Mouse (Mus musculus) neural tube, embryonic 13.5 days (tissue): ENCODE results near the gene Fam83e. TPM values are rescaled to one million over a fixed set of nuclear protein-coding genes. Genes with fewer than 3 reads are reported as not detected.

ENCODE experiments used
- polyA plus RNA-seq: library from polyadenylated mRNA; unstranded; fragments of >200 nt; fragmentation: Nextera tagmentation; extraction: Ambion mirVana; gene quantifications from 2 replicates; pipeline ENCODE4 v1.2.1, GENCODE M21; 2015

The Fam83e gene
- polyA plus RNA-seq, 1 experiment from 2014 or later, result 0.39 TPM

Other genes with a start within 250 kb of the Fam83e start
- gene Tulp2, start 239.3 kb upstream of the Fam83e start, polyA plus RNA-seq, result 0.13 and 0.29 TPM in 2 replicates
- not detected in 2 replicates for gene Gm45808, start 234.4 kb upstream of the Fam83e start, polyA plus RNA-seq
- 3.2 and 3.4 TPM in 2 replicates for gene Dhdh, start 232.4 kb upstream of the Fam83e start, polyA plus RNA-seq
- 116 and 121 TPM in 2 replicates for gene Nucb1, start 210.8 kb upstream of the Fam83e start, polyA plus RNA-seq
- 17.2 and 20.9 TPM in 2 replicates for gene Ppp1r15a, start 194.9 kb upstream of the Fam83e start, polyA plus RNA-seq
- gene Plekha4, start 194.9 kb upstream of the Fam83e start, polyA plus RNA-seq, result 4.1 and 7.9 TPM in 2 replicates
- gene Hsd17b14, start 166.3 kb upstream of the Fam83e start, polyA plus RNA-seq, result 0.52 and 1.7 TPM in 2 replicates
- gene Bcat2, start 151.1 kb upstream of the Fam83e start, polyA plus RNA-seq, result 24.0 and 24.1 TPM in 2 replicates
- not detected in 2 replicates for gene Fgf21, start 105.7 kb upstream of the Fam83e start, polyA plus RNA-seq
- not detected in 2 replicates for gene Fut1, start 103.9 kb upstream of the Fam83e start, polyA plus RNA-seq
- 0.10 TPM in 1 of 2 replicates, not detected in the other for gene Izumo1, start 99.4 kb upstream of the Fam83e start, polyA plus RNA-seq
- 13.1 TPM in 2 replicates for gene Rasip1, start 93.7 kb upstream of the Fam83e start, polyA plus RNA-seq
- gene Mamstr, start 81.2 kb upstream of the Fam83e start, polyA plus RNA-seq, result 3.1 and 3.4 TPM in 2 replicates
- 0.15 TPM in 1 of 2 replicates, not detected in the other for gene Fut2, start 54.8 kb upstream of the Fam83e start, polyA plus RNA-seq
- gene Ntn5, start 37.2 kb upstream of the Fam83e start, polyA plus RNA-seq, result 1.9 and 2.6 TPM in 2 replicates
- 0.52 and 0.93 TPM in 2 replicates for gene Sec1, start 26.8 kb upstream of the Fam83e start, polyA plus RNA-seq
- 44.5 and 46.0 TPM in 2 replicates for gene Car11, start 21.4 kb upstream of the Fam83e start, polyA plus RNA-seq
- 3.1 and 4.1 TPM in 2 replicates for gene Dbp, start 16.1 kb upstream of the Fam83e start, polyA plus RNA-seq
- gene Rpl18, start 5.8 kb upstream of the Fam83e start, polyA plus RNA-seq, result 570 and 614 TPM in 2 replicates
- gene Sphk2, start 3.2 kb upstream of the Fam83e start, polyA plus RNA-seq, result 25.1 and 26.3 TPM in 2 replicates
- gene Spaca4, start 4.6 kb downstream of the Fam83e start, polyA plus RNA-seq, result not detected in 2 replicates
- gene Lmtk3, start 62.5 kb downstream of the Fam83e start, polyA plus RNA-seq, result 17.2 and 17.4 TPM in 2 replicates
- 4.9 and 5.2 TPM in 2 replicates for gene Sult2b1, start 63.5 kb downstream of the Fam83e start, polyA plus RNA-seq
- gene Cyth2, start 93.4 kb downstream of the Fam83e start, polyA plus RNA-seq, result 292 and 303 TPM in 2 replicates
- gene Kcnj14, start 103.6 kb downstream of the Fam83e start, polyA plus RNA-seq, result 0.85 and 0.93 TPM in 2 replicates
- 34.6 and 37.2 TPM in 2 replicates for gene Grwd1, start 109.7 kb downstream of the Fam83e start, polyA plus RNA-seq
- 41.9 and 44.6 TPM in 2 replicates for gene Kdelr1, start 151.6 kb downstream of the Fam83e start, polyA plus RNA-seq
- gene Grin2d, start 157.2 kb downstream of the Fam83e start, polyA plus RNA-seq, result 1.6 and 2.1 TPM in 2 replicates
- gene Syngr4, start 175.5 kb downstream of the Fam83e start, polyA plus RNA-seq, result not detected in 2 replicates
- gene Tmem143, start 175.7 kb downstream of the Fam83e start, polyA plus RNA-seq, result 4.7 and 5.1 TPM in 2 replicates
- 47.4 and 51.6 TPM in 2 replicates for gene Emp3, start 200.2 kb downstream of the Fam83e start, polyA plus RNA-seq
- 3.4 and 3.8 TPM in 2 replicates for gene Ccdc114, start 202.9 kb downstream of the Fam83e start, polyA plus RNA-seq